Mouse (Mus musculus): ENCODE measurements at regions not wholly inside any gene's neighbourhood (a gene's known extent, or its start where the extent isn't known, plus 50 kb on each side); places are given as distances from the start of the nearest gene placed in this dataset.

- TF ChIP-seq CTCF (IDR thresholded peaks at IDR 0.05): no peak
- TF ChIP-seq POLR2A (IDR thresholded peaks at IDR 0.05; ENCODE audit: insufficient read depth, low read depth, low read length): no peak
- TF ChIP-seq EP300 (IDR thresholded peaks at IDR 0.05; ENCODE audit: insufficient read depth, low read depth, low read length): no peak
- H3K36me3 ChIP-seq (ENCODE audit: control insufficient read depth, insufficient read depth, low read length): no peaks in the 10 kb centered on the region
- H3K4me1 ChIP-seq (ENCODE audit: control insufficient read depth, insufficient read depth, low read length): no peaks in the 10 kb centered on the region
- H3K27me3 ChIP-seq (ENCODE audit: control insufficient read depth, insufficient read depth, low read length): no peaks in the 10 kb centered on the region
- no peaks in the 10 kb centered on the region for H3K79me2 ChIP-seq (replicated peaks; ENCODE audit: control insufficient read depth, insufficient read depth, low read length)
- no peak overlapping the region for H3K9ac ChIP-seq (ENCODE audit: low read depth, low read length)
- no peak overlapping the region for H3K4me3 ChIP-seq
- intact Hi-C loops (cut with DNase I): no loop called here
- no peak overlapping the region for H3K27ac ChIP-seq
- WGBS: 84% methylated on average over 4 of the region's 4 CpGs
- no peak for DNase-seq
Measured at GRCm38 (mm10) chr8:95988616-95989380, 100.5 kb upstream of the Got2 start.

- H3K27me3 ChIP-seq (ENCODE audit: control insufficient read depth, insufficient read depth, low read length): no peaks in the 10 kb centered on the region
- no peak overlapping the region for H3K27ac ChIP-seq
- H3K9ac ChIP-seq (ENCODE audit: low read depth, low read length): no peak overlapping the region
- no peaks in the 10 kb centered on the region for H3K4me1 ChIP-seq (ENCODE audit: control insufficient read depth, insufficient read depth, low read length)
- TF ChIP-seq EP300 (IDR thresholded peaks at IDR 0.05; ENCODE audit: insufficient read depth, low read depth, low read length) (no peak), CTCF (IDR thresholded peaks at IDR 0.05) (no peak), POLR2A (IDR thresholded peaks at IDR 0.05; ENCODE audit: insufficient read depth, low read depth, low read length) (no peak)
- WGBS: 29% methylated on average over 10 of the region's 10 CpGs
- no peaks in the 10 kb centered on the region for H3K36me3 ChIP-seq (ENCODE audit: control insufficient read depth, insufficient read depth, low read length)
- intact Hi-C loops (cut with DNase I): no loop called here
- H3K79me2 ChIP-seq (replicated peaks; ENCODE audit: control insufficient read depth, insufficient read depth, low read length): no peaks in the 10 kb centered on the region
- H3K4me3 ChIP-seq: no peak overlapping the region
- no peak for DNase-seq
Measured at GRCm38 (mm10) chr8:95987011-95987440, 98.7 kb upstream of the Got2 start.

GRCm38 (mm10) chr8:95986410-95986809 is 98.1 kb upstream of the Got2 start:
- Histone ChIP-seq H3K27ac (no peak overlapping the region), H3K4me3 (no peak overlapping the region), H3K9ac (ENCODE audit: low read depth, low read length) (no peak overlapping the region), H3K79me2 (replicated peaks; ENCODE audit: control insufficient read depth, insufficient read depth, low read length) (no peaks in the 10 kb centered on the region), H3K4me1 (ENCODE audit: control insufficient read depth, insufficient read depth, low read length) (no peaks in the 10 kb centered on the region), H3K27me3 (ENCODE audit: control insufficient read depth, insufficient read depth, low read length) (no peaks in the 10 kb centered on the region), H3K36me3 (ENCODE audit: control insufficient read depth, insufficient read depth, low read length) (no peaks in the 10 kb centered on the region)
- intact Hi-C loops (cut with DNase I): no loop called here
- WGBS: 68% methylated on average over 3 of the region's 3 CpGs
- no peak for DNase-seq
- TF ChIP-seq POLR2A (IDR thresholded peaks at IDR 0.05; ENCODE audit: insufficient read depth, low read depth, low read length) (no peak), EP300 (IDR thresholded peaks at IDR 0.05; ENCODE audit: insufficient read depth, low read depth, low read length) (no peak), CTCF (IDR thresholded peaks at IDR 0.05) (no peak)

GRCm38 (mm10) chr8:95983690-95984089 is 95.3 kb upstream of the Got2 start:
- Histone ChIP-seq H3K9ac (ENCODE audit: low read depth, low read length) (no peak overlapping the region), H3K27me3 (ENCODE audit: control insufficient read depth, insufficient read depth, low read length) (no peaks in the 10 kb centered on the region), H3K79me2 (replicated peaks; ENCODE audit: control insufficient read depth, insufficient read depth, low read length) (no peaks in the 10 kb centered on the region), H3K4me3 (no peak overlapping the region), H3K36me3 (ENCODE audit: control insufficient read depth, insufficient read depth, low read length) (no peaks in the 10 kb centered on the region), H3K27ac (no peak overlapping the region), H3K4me1 (ENCODE audit: control insufficient read depth, insufficient read depth, low read length) (no peaks in the 10 kb centered on the region)
- TF ChIP-seq CTCF (IDR thresholded peaks at IDR 0.05) (no peak), EP300 (IDR thresholded peaks at IDR 0.05; ENCODE audit: insufficient read depth, low read depth, low read length) (no peak), POLR2A (IDR thresholded peaks at IDR 0.05; ENCODE audit: insufficient read depth, low read depth, low read length) (no peak)
- intact Hi-C loops (cut with DNase I): no loop called here
- WGBS: 56% methylated on average over 2 of the region's 2 CpGs
- DNase-seq: no peak

GRCm38 (mm10) chr8:95980405-95980804 is 92.1 kb upstream of the Got2 start:
- no peaks in the 10 kb centered on the region for H3K79me2 ChIP-seq (replicated peaks; ENCODE audit: control insufficient read depth, insufficient read depth, low read length)
- H3K9ac ChIP-seq (ENCODE audit: low read depth, low read length): no peak overlapping the region
- WGBS: 26% methylated on average over 2 of the region's 2 CpGs
- H3K27ac ChIP-seq: no peak overlapping the region
- DNase-seq: no peak
- H3K36me3 ChIP-seq (ENCODE audit: control insufficient read depth, insufficient read depth, low read length): no peaks in the 10 kb centered on the region
- intact Hi-C loops (cut with DNase I): no loop called here
- no peak for TF ChIP-seq EP300 (IDR thresholded peaks at IDR 0.05; ENCODE audit: insufficient read depth, low read depth, low read length)
- no peak for TF ChIP-seq POLR2A (IDR thresholded peaks at IDR 0.05; ENCODE audit: insufficient read depth, low read depth, low read length)
- TF ChIP-seq CTCF (IDR thresholded peaks at IDR 0.05): no peak
- H3K4me3 ChIP-seq: no peak overlapping the region
- H3K27me3 ChIP-seq (ENCODE audit: control insufficient read depth, insufficient read depth, low read length): no peaks in the 10 kb centered on the region
- H3K4me1 ChIP-seq (ENCODE audit: control insufficient read depth, insufficient read depth, low read length): no peaks in the 10 kb centered on the region

- H3K4me1 ChIP-seq (ENCODE audit: control insufficient read depth, insufficient read depth, low read length): no peaks in the 10 kb centered on the region
- TF ChIP-seq EP300 (IDR thresholded peaks at IDR 0.05; ENCODE audit: insufficient read depth, low read depth, low read length) (no peak), POLR2A (IDR thresholded peaks at IDR 0.05; ENCODE audit: insufficient read depth, low read depth, low read length) (no peak), CTCF (IDR thresholded peaks at IDR 0.05) (no peak)
- 50% methylated on average over 6 of the region's 6 CpGs for WGBS
Measured at GRCm38 (mm10) chr8:95979223-95979622, 90.9 kb upstream of the Got2 start.

More at GRCm38 (mm10) chr8:95979223-95979622, 90.9 kb upstream of the Got2 start:
- no peak overlapping the region for H3K9ac ChIP-seq (ENCODE audit: low read depth, low read length)
- H3K79me2 ChIP-seq (replicated peaks; ENCODE audit: control insufficient read depth, insufficient read depth, low read length): no peaks in the 10 kb centered on the region
- no peak overlapping the region for H3K27ac ChIP-seq
- intact Hi-C loops (cut with DNase I): loop anchor here (10.0 kb wide), 1 partner anchor 336 kb away; no protein-coding TSS in a partner anchor
- no peak for DNase-seq
- no peak overlapping the region for H3K4me3 ChIP-seq
- H3K36me3 ChIP-seq (ENCODE audit: control insufficient read depth, insufficient read depth, low read length): no peaks in the 10 kb centered on the region
- H3K27me3 ChIP-seq (ENCODE audit: control insufficient read depth, insufficient read depth, low read length): no peaks in the 10 kb centered on the region
